Mouse (Mus musculus) lung, postnatal 14 days (tissue): Measurements from ENCODE around the gene Xlr5c.
"Not testable (repeated sequence)": the region's sequence is repeated elsewhere in the genome, so short reads cannot be mapped to it uniquely, and the experiment has no call there.

ENCODE experiments used
- DNase-seq: peaks from one replicate; pipeline ENCODE4 v3.0.0; 2021

Xlr5c gene

GRCm38 (mm10) chrX:73292876-73293275, at the start of gene Xlr5c, which contains the start of gene Xlr5a:
TSS of gene Xlr5c (minus strand) at chrX:73292976.
TSS of gene Xlr5a (minus strand) at chrX:73292976.
- DNase-seq: not testable (repeated sequence)

GRCm38 (mm10) chrX:73342483-73342895, 49.7 kb upstream of the Xlr5c start, which contains the start of gene Zfp275:
TSS of gene Zfp275 (plus strand) at chrX:73342621.
- peak; percentile 79 for DNase-seq

- DNase-seq: no peak
Measured at GRCm38 (mm10) chrX:73342068-73342467, 49.3 kb upstream of the Xlr5c start.

GRCm38 (mm10) chrX:73341473-73341872, 48.7 kb upstream of the Xlr5c start:
- no peak for DNase-seq

- no peak for DNase-seq
Measured at GRCm38 (mm10) chrX:73336740-73337139, 44.0 kb upstream of the Xlr5c start, which contains the start of gene Gm45015. TSS of gene Gm45015 (minus strand) at chrX:73336840.

- DNase-seq: no peak
Measured at GRCm38 (mm10) chrX:73333548-73333947, 40.8 kb upstream of the Xlr5c start.

- DNase-seq: no peak
Measured at GRCm38 (mm10) chrX:73327215-73327614, 34.4 kb upstream of the Xlr5c start.

GRCm38 (mm10) chrX:73321029-73321428, 28.3 kb upstream of the Xlr5c start:
- DNase-seq: no peak

GRCm38 (mm10) chrX:73312522-73312921, 19.7 kb upstream of the Xlr5c start:
- DNase-seq: peak; percentile 42

GRCm38 (mm10) chrX:73295745-73296144, 3.0 kb upstream of the Xlr5c start:
- DNase-seq: not testable (repeated sequence)

- DNase-seq: not testable (repeated sequence)
Measured at GRCm38 (mm10) chrX:73265270-73265669, 27.5 kb downstream of the Xlr5c start, which contains the start of gene Xlr3c. TSS of gene Xlr3c (minus strand) at chrX:73265390.

- DNase-seq: not testable (repeated sequence)
Measured at GRCm38 (mm10) chrX:73262428-73262827, 30.3 kb downstream of the Xlr5c start.

- not testable (repeated sequence) for DNase-seq
Measured at GRCm38 (mm10) chrX:73242821-73243325, 49.9 kb downstream of the Xlr5c start, which contains the start of gene Xlr4c. TSS of gene Xlr4c (minus strand) at chrX:73243130.
